Mouse (Mus musculus) C2C12 (cell line): Measurements from ENCODE around the gene Ccdc116.

Experiments used
- CEBPB ChIP-seq: IDR thresholded peaks from one replicate; pipeline ENCODE4 v1.6.1; 2011; ENCODE audit warnings: low read depth, mild to moderate bottlenecking, control low read depth, moderate library complexity
- CTCF ChIP-seq: IDR thresholded peaks from one replicate; pipeline ENCODE4 v1.5.1; 2011; ENCODE audit not compliant: control insufficient read depth, insufficient read depth, insufficient read length
- MYOD1 ChIP-seq: IDR thresholded peaks from one replicate; pipeline ENCODE4 v1.6.1; 2011; ENCODE audit warnings: low read depth; ENCODE audit not compliant: control insufficient read depth, insufficient read length
- MYOG ChIP-seq: IDR thresholded peaks from one replicate; pipeline ENCODE4 v1.6.1; 2011; ENCODE audit not compliant: control insufficient read depth, insufficient read length; ENCODE audit errors: extremely low read depth
- USF1 ChIP-seq: IDR thresholded peaks from one replicate; pipeline ENCODE4 v1.6.1; 2011; ENCODE audit warnings: low read depth, mild to moderate bottlenecking, control low read depth, moderate library complexity

- TF ChIP-seq MYOG (no peak), CTCF (peak; percentile 62), CEBPB (no peak), USF1 (no peak), MYOD1 (no peak)
Observed at GRCm38 (mm10) chr16:17127292-17127691, 19.7 kb downstream of the Ccdc116 start.
